Mouse (Mus musculus) MEL (cell line): ENCODE results near the gene Dmkn. TPM values are rescaled to one million over a fixed set of nuclear protein-coding genes. Genes with fewer than 3 reads are reported as not detected.
"Not testable (repeated sequence)": the region's sequence is repeated elsewhere in the genome, so short reads cannot be mapped to it uniquely, and the experiment has no call there.

Source experiments
- DNase-seq: peaks from one replicate; pipeline ENCODE4 v3.0.0; 2011; ENCODE audit warnings: low read depth, low spot score
- H3K27ac ChIP-seq: 2 replicates; pipeline ENCODE4 v1.5.1; 2012; ENCODE audit warnings: low read depth, mild to moderate bottlenecking, control low read depth, low read length, moderate library complexity; ENCODE audit not compliant: control insufficient read depth
- H3K27me3 ChIP-seq, 2 experiments: fragments of 150-350 bp in 1 of 2; sonication (generic) in 1 of 2; 2 replicates each; pipeline ENCODE4 v1.6.1; 2012; ENCODE audit warnings: low read length in 2 of 2, mild to moderate bottlenecking in 2 of 2, improper control_type of control experiment in 1 of 2, moderate library complexity in 1 of 2; ENCODE audit not compliant: insufficient read depth in 2 of 2, control insufficient read depth in 1 of 2
- H3K36me3 ChIP-seq, 2 experiments: 2 replicates each; pipeline ENCODE4 v1.6.1; 2012 to 2014; ENCODE audit warnings: low read length in 2 of 2, improper control_type of control experiment in 1 of 2, inconsistent platforms in 1 of 2, mild to moderate bottlenecking in 1 of 2; ENCODE audit not compliant: insufficient read depth in 2 of 2, control insufficient read depth in 1 of 2
- H3K4me1 ChIP-seq, 2 experiments: fragments of 150-350 bp in 1 of 2; sonication (generic) in 1 of 2; 2 replicates each; pipeline ENCODE4 v1.6.1; 2012; ENCODE audit warnings: low read length in 2 of 2, improper control_type of control experiment in 1 of 2, mild to moderate bottlenecking in 1 of 2; ENCODE audit not compliant: insufficient read depth in 2 of 2, control insufficient read depth in 1 of 2
- H3K4me3 ChIP-seq, 2 experiments: fragments of 150-350 bp in 1 of 2; sonication (generic) in 1 of 2; 2 replicates each; pipeline ENCODE4 v1.5.1; 2012; ENCODE audit warnings: low read depth in 2 of 2, low read length in 2 of 2, mild to moderate bottlenecking in 2 of 2, moderate library complexity in 2 of 2, control low read depth in 1 of 2, improper control_type of control experiment in 1 of 2; ENCODE audit not compliant: control insufficient read depth in 1 of 2, insufficient read depth in 1 of 2
- H3K79me2 ChIP-seq: 2 replicates; pipeline ENCODE4 v1.6.1; 2012; ENCODE audit warnings: mild to moderate bottlenecking, low read length, moderate library complexity; ENCODE audit not compliant: control insufficient read depth, poor library complexity, insufficient read depth
- H3K9ac ChIP-seq: 2 replicates; pipeline ENCODE4 v1.6.1; 2012; ENCODE audit warnings: low read depth, mild to moderate bottlenecking, control low read depth, low read length, moderate library complexity; ENCODE audit not compliant: control insufficient read depth, poor library complexity, severe bottlenecking
- H3K9me3 ChIP-seq: fragments of 150-350 bp; sonication (generic); replicated peaks from 2 replicates; pipeline ENCODE4 v1.6.1; 2012; ENCODE audit warnings: mild to moderate bottlenecking, low read length, improper control_type of control experiment, moderate library complexity; ENCODE audit not compliant: insufficient read depth
- BHLHE40 ChIP-seq: IDR thresholded peaks from 2 replicates; pipeline ENCODE4 v1.6.1; 2012; ENCODE audit warnings: low read depth, mild to moderate bottlenecking, inconsistent platforms, low read length, improper control_type of control experiment, borderline replicate concordance
- E2F4 ChIP-seq: IDR thresholded peaks from 2 replicates; pipeline ENCODE4 v1.6.1; 2011; ENCODE audit warnings: low read depth, low read length, improper control_type of control experiment, borderline replicate concordance
- HCFC1 ChIP-seq: IDR thresholded peaks from 2 replicates; pipeline ENCODE4 v1.6.1; 2012; ENCODE audit warnings: low read depth, mild to moderate bottlenecking, inconsistent platforms, low read length, improper control_type of control experiment, moderate library complexity
- KAT2A ChIP-seq: conservative IDR thresholded peaks from 2 replicates; pipeline ENCODE4 v1.6.1; 2012; ENCODE audit warnings: low read depth, low read length, improper control_type of control experiment, inconsistent platforms
- MAFK ChIP-seq: IDR thresholded peaks from 2 replicates; pipeline ENCODE4 v1.6.1; 2011; ENCODE audit warnings: low read depth, mild to moderate bottlenecking, low read length, improper control_type of control experiment, borderline replicate concordance
- MAX ChIP-seq: IDR thresholded peaks from 2 replicates; pipeline ENCODE4 v1.6.1; 2011; ENCODE audit warnings: low read length, improper control_type of control experiment
- MAZ ChIP-seq: IDR thresholded peaks from 2 replicates; pipeline ENCODE4 v1.6.1; 2012; ENCODE audit warnings: low read depth, mild to moderate bottlenecking, inconsistent platforms, low read length, improper control_type of control experiment
- MEF2A ChIP-seq: IDR thresholded peaks from 2 replicates; pipeline ENCODE4 v1.6.1; 2014; ENCODE audit warnings: low read depth, mild to moderate bottlenecking, inconsistent platforms, low read length, improper control_type of control experiment; ENCODE audit not compliant: poor library complexity, insufficient replicate concordance, severe bottlenecking; ENCODE audit errors: extremely low read depth
- MXI1 ChIP-seq: IDR thresholded peaks from 2 replicates; pipeline ENCODE4 v1.6.1; 2011; ENCODE audit warnings: mild to moderate bottlenecking, low read depth, low read length, improper control_type of control experiment
- MYB ChIP-seq: IDR thresholded peaks from 2 replicates; pipeline ENCODE4 v1.6.1; 2011; ENCODE audit warnings: mild to moderate bottlenecking, low read depth, low read length, improper control_type of control experiment
- MYC ChIP-seq: IDR thresholded peaks from 2 replicates; pipeline ENCODE4 v1.6.1; 2011; ENCODE audit warnings: low read depth, mild to moderate bottlenecking, low read length, improper control_type of control experiment, moderate library complexity
- SMC3 ChIP-seq: IDR thresholded peaks from 2 replicates; pipeline ENCODE4 v1.6.1; 2011; ENCODE audit warnings: low read depth, low read length, improper control_type of control experiment
- TBP ChIP-seq: IDR thresholded peaks from 2 replicates; pipeline ENCODE4 v1.8.0; 2011; ENCODE audit warnings: low read depth, low read length, improper control_type of control experiment
- UBTF ChIP-seq: IDR thresholded peaks from 2 replicates; pipeline ENCODE4 v1.6.1; 2012; ENCODE audit warnings: low read depth, mild to moderate bottlenecking, inconsistent platforms, low read length, improper control_type of control experiment, moderate library complexity, borderline replicate concordance; ENCODE audit not compliant: insufficient read depth
- ZC3H11A ChIP-seq: IDR thresholded peaks from 2 replicates; pipeline ENCODE4 v1.6.1; 2012; ENCODE audit warnings: low read depth, mild to moderate bottlenecking, inconsistent platforms, low read length, improper control_type of control experiment
- polyA plus RNA-seq, 2 experiments: library from polyadenylated mRNA; stranded (reverse) in 1 of 2; unstranded in 1 of 2; fragments of >175 nt in 1 of 2; fragments of >200 nt in 1 of 2; gene quantifications; 2 replicates each; pipeline versions ENCODE4 v1.2.1 to v1.2.4; 2012; ENCODE audit warnings: low replicate concordance in 2 of 2, low read depth in 1 of 2; ENCODE audit not compliant: insufficient read length in 2 of 2, insufficient read depth in 1 of 2, missing spikeins in 1 of 2
- total RNA-seq: library from RNA; depleted of rRNA; stranded (reverse); fragments of 300-350 nt; gene quantifications from 2 replicates; pipeline ENCODE4 v1.2.3, GENCODE M21; 2012

Gene Dmkn
- total and polyA plus RNA-seq, 3 experiments: not detected

- H3K4me1 ChIP-seq: peaks cover 3 to 11% of the 10 kb centered on the region in 2 experiments; a peak in 3 of 4 replicates
- peak overlapping the region; percentile 86 for H3K27ac ChIP-seq
- H3K9ac ChIP-seq: peak overlapping the region; percentile 71
- TF ChIP-seq MAZ (peak; percentile 13; the same call in 1 of the 2 replicates), UBTF (0 out of 2 replicates have a peak, but pooled peaks have one; percentile 14)
- peak; percentile 51 for DNase-seq
- not testable (repeated sequence) for H3K27me3 ChIP-seq, H3K36me3 ChIP-seq, H3K9me3 ChIP-seq
- peak overlapping the region; percentile 75 to 83 for H3K4me3 ChIP-seq
- peaks cover 14% of the 10 kb centered on the region for H3K79me2 ChIP-seq
These were observed 33.4 kb upstream of the Dmkn start for GRCm38 (mm10) chr7:30730064-30730722.

GRCm38 (mm10) chr7:30736211-30736610 lies 27.3 kb upstream of the Dmkn start:
- Histone ChIP-seq H3K27ac (no peak overlapping the region), H3K4me1 (peaks cover 3 to 7% of the 10 kb centered on the region in 2 experiments; a peak in 3 of 4 replicates), H3K9me3 (no peaks in the 10 kb centered on the region), H3K79me2 (no peaks in the 10 kb centered on the region), H3K9ac (no peak overlapping the region), H3K36me3 (peaks cover 0 to 2% of the 10 kb centered on the region in 2 experiments; a peak in 1 of 4 replicates), H3K27me3 (no peaks in the 10 kb centered on the region), H3K4me3 (no peak overlapping the region)
- TF ChIP-seq TBP: no peak
- TF ChIP-seq HCFC1: no peak
- TF ChIP-seq ZC3H11A: no peak
- no peak for TF ChIP-seq MYC
- TF ChIP-seq UBTF: no peak
- TF ChIP-seq MEF2A: no peak
- no peak for TF ChIP-seq MAFK
- TF ChIP-seq KAT2A: no peak
- TF ChIP-seq E2F4: no peak
- TF ChIP-seq MAX: no peak
- no peak for TF ChIP-seq MYB
- no peak for TF ChIP-seq SMC3
- TF ChIP-seq BHLHE40: no peak
- no peak for TF ChIP-seq MXI1
- DNase-seq: no peak

- not testable (repeated sequence) for H3K27me3 ChIP-seq, H3K4me1 ChIP-seq, H3K9ac ChIP-seq, H3K36me3 ChIP-seq, H3K9me3 ChIP-seq, H3K79me2 ChIP-seq, H3K4me3 ChIP-seq, DNase-seq, H3K27ac ChIP-seq
These were observed 21.0 kb upstream of the Dmkn start for GRCm38 (mm10) chr7:30742570-30742969.

- H3K9ac ChIP-seq, H3K27me3 ChIP-seq, H3K9me3 ChIP-seq, H3K4me1 ChIP-seq, H3K79me2 ChIP-seq, H3K4me3 ChIP-seq, H3K36me3 ChIP-seq, H3K27ac ChIP-seq, DNase-seq: not testable (repeated sequence)
These were observed 19.9 kb upstream of the Dmkn start, which contains the start of gene Gapdhs for GRCm38 (mm10) chr7:30743617-30744016. TSS of gene Gapdhs (minus strand) at chr7:30743681.
